ENCODE assay signal across 34 mouse cellular contexts in the genomic region with DNA sequence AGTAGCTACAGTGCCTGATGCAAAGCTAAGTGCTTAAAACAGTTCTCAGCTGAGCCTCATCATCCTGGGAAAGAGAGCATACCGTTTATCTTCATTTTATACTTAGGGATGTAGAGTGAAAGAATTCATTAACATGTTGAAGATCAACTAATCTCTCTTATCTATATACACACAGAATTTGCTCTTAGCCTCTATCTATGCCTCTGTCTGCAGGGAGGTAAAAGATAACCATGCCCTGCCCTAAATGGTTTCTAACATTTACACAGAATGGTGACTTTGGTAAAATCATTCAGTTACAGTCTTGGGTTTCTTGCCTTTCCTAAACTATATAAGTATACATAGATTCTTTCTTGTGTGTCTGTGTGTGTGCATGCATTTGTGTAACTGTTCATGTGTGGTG. TPM values are rescaled to one million over a fixed set of nuclear protein-coding genes. Genes with fewer than 3 reads are reported as not detected.
DNase-seq lines count a peak whose midpoint lies in the region; ATAC-seq and TF ChIP-seq lines count a peak whose summit lies in the region.
"Had no signal": no experiment of that assay in that cellular context is flagged by ENCODE, and none has a peak within 500 bp of the region (broad histone marks: within the 10 kb centered on the region; RNA-seq: fewer than 3 reads in every experiment).

No protein-coding gene starts in this region.

- H3K4me2 ChIP-seq in liver, postnatal 0 days (ENCODE audit: low read depth, low read length), result peak overlapping the region; percentile 42
- H3K4me2 ChIP-seq: forebrain, embryonic 15.5 days; heart, embryonic 13.5 days; hindbrain, embryonic 15.5 days; kidney, embryonic 15.5 days; limb, embryonic 15.5 days; lung, embryonic 15.5 days; midbrain, embryonic 12.5 days; neural tube, embryonic 13.5 days had no signal

- H3K27ac ChIP-seq in cerebellum, adult 2 months (ENCODE audit: insufficient read depth, low read length), result peak overlapping the region; percentile 39; the same call in 1 of the 2 replicates
- no peak overlapping the region for H3K27ac ChIP-seq in liver, postnatal 0 days (ENCODE audit: low read depth)
- H3K27ac ChIP-seq: forebrain, embryonic 15.5 days; gastrocnemius, adult 2 months; heart, adult 2 months; hindbrain, embryonic 15.5 days; kidney, embryonic 15.5 days; limb, embryonic 10.5 days; limb, embryonic 15.5 days; lung, embryonic 15.5 days; midbrain, embryonic 12.5 days; neural tube, embryonic 13.5 days had no signal

- no peak for TF ChIP-seq CTCF in cerebellum, adult 2 months (IDR thresholded peaks at IDR 0.05; ENCODE audit: borderline replicate concordance, insufficient read depth, low read depth, low read length)
- TF ChIP-seq CTCF in liver, postnatal 0 days (IDR thresholded peaks at IDR 0.05; ENCODE audit: low read depth), result no peak

- 92% methylated on average over 1 of the region's 1 CpGs for WGBS in cerebellum, adult 2 months
- 46% methylated on average over 1 of the region's 1 CpGs for WGBS in liver, postnatal 0 days (ENCODE audit: insufficient replicate concordance)

- no peak for DNase-seq in cerebellum, adult 2 months
- DNase-seq in cerebellum, postnatal 4 days (ENCODE audit: low spot score in 2 of 2), result no peak
- DNase-seq in spleen, postnatal 4 days (ENCODE audit: low spot score in 2 of 2), result peak; percentile 0 to 17
- DNase-seq in spleen, adult 18-20 months, result no peak
- DNase-seq in liver, postnatal 0 days, result no peak
- DNase-seq in cerebellum, adult 8-10 months, result no peak
- no peak for DNase-seq in ovary, postnatal 14 days (ENCODE audit: low spot score)
- no peak for DNase-seq in kidney, postnatal 10 days
- DNase-seq: adrenal gland, postnatal 14 days; cerebellum, adult 11 months; cerebellum, postnatal 10 days; gastrocnemius, adult 2 months; gastrocnemius, postnatal 36 days; heart, adult 2 months; heart, postnatal 10 days; kidney, adult 11 months; kidney, postnatal 36 days; layer of hippocampus, postnatal 36 days; retina, postnatal 1 day; right cerebral cortex, postnatal 14 days; thymus, adult 18-20 months; thymus, postnatal 25 days had no signal

- no peak for ATAC-seq in liver, postnatal 0 days
- ATAC-seq: forebrain, embryonic 15.5 days; inflammation-experienced regulatory T-cells, adult 6 months; Patski had no signal

- H3K4me1 ChIP-seq in cerebellum, adult 2 months (ENCODE audit: control insufficient read depth, insufficient read depth, low read length), result peaks cover 5% of the 10 kb centered on the region; the same call in 1 of the 2 replicates
- no peaks in the 10 kb centered on the region; the same call in none of the 2 replicates for H3K4me1 ChIP-seq in liver, postnatal 0 days (ENCODE audit: insufficient read depth)
- H3K4me1 ChIP-seq: forebrain, embryonic 15.5 days; limb, embryonic 10.5 days; limb, embryonic 15.5 days; lung, embryonic 15.5 days; midbrain, embryonic 12.5 days; neural tube, embryonic 13.5 days had no signal

- no peak overlapping the region for H3K4me3 ChIP-seq in cerebellum, adult 2 months (replicated peaks; ENCODE audit: insufficient read depth, low read depth, low read length)
- H3K4me3 ChIP-seq in liver, postnatal 0 days (ENCODE audit: low read depth, low read length), result no peak overlapping the region
- H3K4me3 ChIP-seq: forebrain, embryonic 15.5 days; gastrocnemius, adult 2 months; heart, adult 2 months; heart, embryonic 13.5 days; hindbrain, embryonic 15.5 days; kidney, embryonic 15.5 days; limb, embryonic 10.5 days; limb, embryonic 15.5 days; lung, embryonic 15.5 days; midbrain, embryonic 12.5 days; neural tube, embryonic 13.5 days had no signal

- TF ChIP-seq POLR2A in cerebellum, adult 2 months (IDR thresholded peaks at IDR 0.05; ENCODE audit: borderline replicate concordance, insufficient read depth, low read length), result no peak

- no peak overlapping the region for H3K9ac ChIP-seq in liver, postnatal 0 days (replicated peaks)
- H3K9ac ChIP-seq: forebrain, embryonic 15.5 days; heart, embryonic 13.5 days; hindbrain, embryonic 15.5 days; kidney, embryonic 15.5 days; limb, embryonic 15.5 days; lung, embryonic 15.5 days; midbrain, embryonic 12.5 days; neural tube, embryonic 13.5 days had no signal

- TF ChIP-seq EP300 in liver, postnatal 0 days (IDR thresholded peaks at IDR 0.05; ENCODE audit: low read depth), result peak; percentile 88; the same call in 1 of the 2 replicates

- H3K9me3 ChIP-seq in liver, postnatal 0 days (ENCODE audit: low read length), result no peaks in the 10 kb centered on the region
- H3K9me3 ChIP-seq: forebrain, embryonic 15.5 days; heart, embryonic 13.5 days; hindbrain, embryonic 15.5 days; kidney, embryonic 15.5 days; limb, embryonic 10.5 days; limb, embryonic 15.5 days; lung, embryonic 15.5 days; midbrain, embryonic 12.5 days; neural tube, embryonic 13.5 days had no signal

- H3K27me3 ChIP-seq in cerebellum, adult 2 months (ENCODE audit: control insufficient read depth, insufficient read depth, low read length), result no peaks in the 10 kb centered on the region
- no peaks in the 10 kb centered on the region for H3K27me3 ChIP-seq in liver, postnatal 0 days (ENCODE audit: insufficient read depth, low read length)
- H3K27me3 ChIP-seq: CH12.LX; forebrain, embryonic 15.5 days; heart, embryonic 13.5 days; hindbrain, embryonic 15.5 days; kidney, embryonic 15.5 days; limb, embryonic 15.5 days; lung, embryonic 15.5 days; midbrain, embryonic 12.5 days; neural tube, embryonic 13.5 days; Patski had no signal

- peaks cover 10% of the 10 kb centered on the region for H3K36me3 ChIP-seq in liver, postnatal 0 days (replicated peaks; ENCODE audit: insufficient read depth, low read length)
- H3K36me3 ChIP-seq: forebrain, embryonic 15.5 days; midbrain, embryonic 12.5 days had no signal

RNA-seq across cellular contexts. Expression of gene Cpd, which starts 12.2 kb away (rescaled TPM):
- polyA plus RNA-seq in cerebellum, adult 2 months (2012; rRNA removed), result 28.5 and 31.8 TPM in 2 replicates
- polyA plus RNA-seq in liver, postnatal 0 days (2015; fragmentation: Nextera tagmentation; extraction: Ambion mirVana), result 3.3 and 3.7 TPM in 2 replicates

Comparison
In these comparisons a context has a peak if more than half of its experiments do, and no peak if none do; other contexts are left out.
1. DNase-seq: peak in spleen, postnatal 4 days (2 of 2); none in cerebellum, adult 2 months (0 of 2), cerebellum, postnatal 4 days (0 of 2), spleen, adult 18-20 months (0 of 2), liver, postnatal 0 days (single experiment), cerebellum, adult 8-10 months (single experiment), ovary, postnatal 14 days (single experiment) and kidney, postnatal 10 days (single experiment).